Mouse (Mus musculus) limb, embryonic 11.5 days (tissue): ENCODE data around the gene Rai2. TPM values are rescaled to one million over a fixed set of nuclear protein-coding genes. Genes with fewer than 3 reads are reported as not detected.
"Not testable (repeated sequence)": the region's sequence is repeated elsewhere in the genome, so short reads cannot be mapped to it uniquely, and the experiment has no call there.

Experiments used
- ATAC-seq: fragments of 200-750 bp; cut with Nextera tagmentation; 2 replicates; pipeline ENCODE4 v1.8.0; 2017; ENCODE audit warnings: low read depth; ENCODE audit not compliant: insufficient number of reproducible peaks, low FRiP score, low TSS enrichment
- DNase-seq: peaks from one replicate; pipeline ENCODE4 v3.0.0-alpha.2; 2015; ENCODE audit warnings: low spot score
- H3K27ac ChIP-seq: fragments of 300-500 bp; sonication (generic); replicated peaks from 2 replicates; pipeline ENCODE4 v1.5.1; 2014; ENCODE audit warnings: low read depth, mild to moderate bottlenecking, low read length
- H3K27me3 ChIP-seq: fragments of 300-500 bp; sonication (generic); 2 replicates; pipeline ENCODE4 v1.6.1; 2014; ENCODE audit warnings: mild to moderate bottlenecking, low read length, mixed read lengths; ENCODE audit not compliant: control insufficient read depth, insufficient read depth
- H3K36me3 ChIP-seq: fragments of 300-500 bp; sonication (generic); 2 replicates; pipeline ENCODE4 v1.6.1; 2014; ENCODE audit warnings: mild to moderate bottlenecking, low read length, moderate library complexity, mixed read lengths; ENCODE audit not compliant: control insufficient read depth, insufficient read depth
- H3K4me1 ChIP-seq: fragments of 300-500 bp; sonication (generic); 2 replicates; pipeline ENCODE4 v1.6.1; 2014; ENCODE audit warnings: low read length, mixed read lengths; ENCODE audit not compliant: control insufficient read depth, insufficient read depth
- H3K4me2 ChIP-seq: fragments of 300-500 bp; sonication (generic); 2 replicates; pipeline ENCODE4 v1.6.1; 2014; ENCODE audit warnings: low read depth, mild to moderate bottlenecking, moderate library complexity; ENCODE audit not compliant: severe bottlenecking
- H3K4me3 ChIP-seq: fragments of 300-500 bp; sonication (generic); 2 replicates; pipeline ENCODE4 v1.5.1; 2014; ENCODE audit warnings: low read depth, low read length
- H3K9ac ChIP-seq: fragments of 300-500 bp; sonication (generic); 2 replicates; pipeline ENCODE4 v1.6.1; 2014; ENCODE audit warnings: mild to moderate bottlenecking, low read length
- H3K9me3 ChIP-seq: fragments of 300-500 bp; sonication (generic); 2 replicates; pipeline ENCODE4 v1.6.1; 2016; ENCODE audit warnings: low read length; ENCODE audit not compliant: control insufficient read depth
- WGBS: fragments of 180-500 bp; shearing (Covaris S2); extraction: QIAGEN DNeasy Blood & Tissue Kit; methylation state at CpG from one replicate; pipeline ENCODE4 v1.1.7; 2014; 5-methylcytosine and 5-hydroxymethylcytosine counted together
- polyA plus RNA-seq: library from polyadenylated mRNA; unstranded; fragments of >200 nt; fragmentation: Nextera tagmentation; extraction: Ambion mirVana; gene quantifications from 2 replicates; pipeline ENCODE4 v1.2.1, GENCODE M21; 2014

Gene Rai2
- polyA plus RNA-seq, 1 experiment from 2014 or later: 0.72 TPM

- Histone ChIP-seq H3K4me1 (no peaks in the 10 kb centered on the region), H3K9me3 (no peaks in the 10 kb centered on the region), H3K27ac (no peak overlapping the region), H3K27me3 (peaks cover 5% of the 10 kb centered on the region; the same call in 1 of the 2 replicates), H3K36me3 (no peaks in the 10 kb centered on the region), H3K4me2 (no peak overlapping the region), H3K4me3 (no peak overlapping the region), H3K9ac (no peak overlapping the region)
- 85% methylated on average over 2 of the region's 2 CpGs for WGBS
- no peak for ATAC-seq
- DNase-seq: no peak
Measured at GRCm38 (mm10) chrX:161753514-161753913, 36.6 kb downstream of the Rai2 start.

- ATAC-seq (no peak), DNase-seq (no peak)
- no peak overlapping the region for H3K9ac ChIP-seq
- no peak overlapping the region for H3K4me2 ChIP-seq
- H3K27me3 ChIP-seq: peaks cover 5% of the 10 kb centered on the region
- no peaks in the 10 kb centered on the region for H3K4me1 ChIP-seq
- no peaks in the 10 kb centered on the region for H3K9me3 ChIP-seq
- H3K4me3 ChIP-seq: no peak overlapping the region
- no peaks in the 10 kb centered on the region for H3K36me3 ChIP-seq
- WGBS: 82% methylated on average over 12 of the region's 12 CpGs
- no peak overlapping the region for H3K27ac ChIP-seq
Measured at GRCm38 (mm10) chrX:161776321-161776962, 59.6 kb downstream of the Rai2 start.

DNA sequence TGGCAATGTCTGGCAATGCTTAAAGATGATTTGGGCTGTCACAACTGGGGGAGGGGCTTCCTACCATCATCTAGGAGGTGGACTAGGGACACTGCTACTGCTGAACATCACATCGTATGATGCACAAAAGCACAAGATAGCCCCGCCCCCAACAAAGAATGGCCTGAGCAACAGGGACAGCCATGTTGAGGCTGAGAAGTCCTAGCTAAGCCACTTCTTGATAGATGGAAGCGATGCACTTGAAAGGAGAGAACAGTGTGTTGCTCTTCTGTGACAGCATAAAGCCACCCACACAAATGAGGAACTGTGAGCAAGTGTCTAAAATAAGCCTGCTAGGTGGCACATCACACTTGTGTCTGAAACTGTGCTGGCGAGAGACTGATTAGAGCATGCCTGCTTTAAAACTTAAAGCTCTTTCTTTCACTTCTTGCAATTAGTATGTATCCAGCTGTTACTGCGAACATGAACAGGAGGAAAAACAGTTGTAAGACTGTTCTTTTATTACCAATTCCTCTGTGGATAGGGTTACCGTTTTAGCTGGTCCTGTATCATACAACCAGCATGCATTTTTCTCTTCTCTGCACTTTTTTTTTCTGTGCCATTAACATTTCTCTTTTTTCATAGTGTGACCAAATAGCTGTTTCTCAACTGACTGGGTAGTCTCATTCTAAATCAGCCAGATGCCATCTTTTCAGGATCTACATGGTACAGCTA is 63.6 kb downstream of the Rai2 start:
- no peaks in the 10 kb centered on the region for H3K9me3 ChIP-seq
- ATAC-seq: peak; percentile 21; the same call in 1 of the 2 replicates
- peaks cover 3% of the 10 kb centered on the region; the same call in 1 of the 2 replicates for H3K27me3 ChIP-seq
- no peaks in the 10 kb centered on the region for H3K4me1 ChIP-seq
- H3K4me3 ChIP-seq: no peak overlapping the region
- no peak overlapping the region for H3K27ac ChIP-seq
- 67% methylated on average over 6 of the region's 6 CpGs for WGBS
- no peaks in the 10 kb centered on the region for H3K36me3 ChIP-seq
- DNase-seq: no peak
- H3K4me2 ChIP-seq: no peak overlapping the region
- no peak overlapping the region for H3K9ac ChIP-seq

DNA sequence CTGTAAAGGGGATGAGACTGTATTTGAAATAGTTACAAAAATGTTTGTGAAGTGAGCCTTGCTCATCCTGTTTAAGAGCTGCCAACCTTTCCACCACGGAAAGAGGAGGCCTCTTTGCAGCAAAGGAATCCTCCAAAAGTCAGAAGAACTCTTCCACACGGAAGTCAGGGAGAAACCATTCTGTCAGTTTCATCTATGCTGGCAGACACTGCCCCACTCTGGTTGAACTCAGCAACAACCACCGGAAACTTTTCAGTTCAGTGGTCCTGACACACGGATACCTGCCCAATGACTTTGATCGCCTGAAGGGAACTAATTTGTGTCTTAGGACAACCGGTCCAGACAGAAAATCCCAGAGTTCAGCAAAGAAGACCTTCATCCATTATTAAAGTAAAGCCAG is 73.3 kb downstream of the Rai2 start:
- Histone ChIP-seq H3K9me3 (no peaks in the 10 kb centered on the region), H3K36me3 (no peaks in the 10 kb centered on the region), H3K4me3 (no peak overlapping the region), H3K27me3 (peaks cover 14% of the 10 kb centered on the region), H3K4me1 (no peaks in the 10 kb centered on the region), H3K9ac (no peak overlapping the region), H3K4me2 (no peak overlapping the region), H3K27ac (no peak overlapping the region)
- ATAC-seq: no peak
- DNase-seq: no peak
- WGBS: 29% methylated on average over 6 of the region's 6 CpGs

GRCm38 (mm10) chrX:161826186-161826585 is 109.3 kb downstream of the Rai2 start:
- H3K9ac ChIP-seq, H3K27ac ChIP-seq, H3K27me3 ChIP-seq, ATAC-seq, H3K4me3 ChIP-seq, H3K9me3 ChIP-seq, H3K4me1 ChIP-seq, H3K36me3 ChIP-seq, H3K4me2 ChIP-seq: not testable (repeated sequence)
- 11% methylated on average over 2 of the region's 2 CpGs for WGBS
- DNase-seq: peak; percentile 21
